Mouse (Mus musculus): Measurements from ENCODE around the gene Msh5. TPM values are rescaled to one million over a fixed set of nuclear protein-coding genes. Genes with fewer than 3 reads are reported as not detected.

Msh5 gene
- polyA plus RNA-seq (2015; fragmentation: Illumina TruSeq; extraction: RNeasy Lipid Tissue Mini Kit (QIAGEN cat#74804); ENCODE audit: low read depth, low replicate concordance): 0.67 TPM

GRCm38 (mm10) chr17:35046681-35047455 lies at the start of gene Msh5:
Msh5 (minus strand) TSS chr17:35046745.

GRCm38 (mm10) chr17:35088825-35089644 lies 42.5 kb upstream of the Msh5 start, which contains the start of gene Abhd16a:
Abhd16a (plus strand) TSS chr17:35089263.

GRCm38 (mm10) chr17:35085208-35085865 lies 38.8 kb upstream of the Msh5 start, which contains the start of gene Ly6g6f:
Ly6g6f (minus strand) TSS chr17:35085610.

GRCm38 (mm10) chr17:35077786-35078233 lies 31.3 kb upstream of the Msh5 start, which contains the start of gene Ly6g6d:
Ly6g6d (minus strand) TSS chr17:35078065.

GRCm38 (mm10) chr17:35076507-35077176 lies 30.1 kb upstream of the Msh5 start, which contains the start of gene Ly6g6e:
Ly6g6e (plus strand) TSS chr17:35076902.

GRCm38 (mm10) chr17:35066084-35066483 lies 19.5 kb upstream of the Msh5 start, which contains the start of gene Mpig6b:
Mpig6b (minus strand) TSS chr17:35066184.

GRCm38 (mm10) chr17:35064951-35065947 lies 18.7 kb upstream of the Msh5 start, which contains the start of gene Ly6g6c:
Ly6g6c (plus strand) TSS chr17:35065388.

GRCm38 (mm10) chr17:35058911-35059892 lies 12.7 kb upstream of the Msh5 start, which contains the start of gene Ddah2:
Ddah2 (plus strand) TSS chr17:35059035.

GRCm38 (mm10) chr17:35049561-35050016 lies 3.0 kb upstream of the Msh5 start, which contains the start of gene Clic1:
Clic1 (plus strand) TSS chr17:35049966.

GRCm38 (mm10) chr17:35027277-35028068 lies 19.1 kb downstream of the Msh5 start, which contains the start of gene Sapcd1:
Sapcd1 (minus strand) TSS chr17:35028016.

GRCm38 (mm10) chr17:35016376-35016775 lies 30.2 kb downstream of the Msh5 start, which contains the start of gene Vwa7:
Vwa7 (plus strand) TSS chr17:35016579.

GRCm38 (mm10) chr17:35000717-35001451 lies 45.7 kb downstream of the Msh5 start, which contains the start of gene Vars:
Vars (plus strand) TSS chr17:35000987.

GRCm38 (mm10) chr17:34981690-34982180 lies 64.8 kb downstream of the Msh5 start, which contains the start of gene Lsm2:
Lsm2 (plus strand) TSS chr17:34981862.

